Mouse (Mus musculus) embryonic facial prominence, embryonic 15.5 days (tissue): Measurements from ENCODE around the gene Pgam1. TPM values are rescaled to one million over a fixed set of nuclear protein-coding genes. Genes with fewer than 3 reads are reported as not detected.

Experiments
- ATAC-seq: fragments of 200-750 bp; cut with Nextera tagmentation; 2 replicates; pipeline ENCODE4 v1.8.0; 2017; ENCODE audit warnings: low read depth, moderate TSS enrichment; ENCODE audit not compliant: insufficient number of reproducible peaks, low FRiP score, low TSS enrichment
- H3K27ac ChIP-seq: fragments of 300-500 bp; sonication (generic); replicated peaks from 2 replicates; pipeline ENCODE4 v1.5.1; 2015; ENCODE audit warnings: mild to moderate bottlenecking, inconsistent platforms
- H3K27me3 ChIP-seq: fragments of 300-500 bp; sonication (generic); 2 replicates; pipeline ENCODE4 v1.6.1; 2015; ENCODE audit warnings: inconsistent platforms
- H3K36me3 ChIP-seq: fragments of 300-500 bp; sonication (generic); 2 replicates; pipeline ENCODE4 v1.6.1; 2015; ENCODE audit warnings: mild to moderate bottlenecking, inconsistent platforms
- H3K4me1 ChIP-seq: fragments of 300-500 bp; sonication (generic); 2 replicates; pipeline ENCODE4 v1.6.1; 2015; ENCODE audit warnings: inconsistent platforms
- H3K4me2 ChIP-seq: fragments of 300-500 bp; sonication (generic); replicated peaks from 2 replicates; pipeline ENCODE4 v1.6.1; 2015; ENCODE audit warnings: mild to moderate bottlenecking, inconsistent platforms
- H3K4me3 ChIP-seq: fragments of 300-500 bp; sonication (generic); replicated peaks from 2 replicates; pipeline ENCODE4 v1.5.1; 2015; ENCODE audit warnings: mild to moderate bottlenecking, inconsistent platforms
- H3K9ac ChIP-seq: fragments of 300-500 bp; sonication (generic); 2 replicates; pipeline ENCODE4 v1.6.1; 2015; ENCODE audit warnings: inconsistent platforms
- H3K9me3 ChIP-seq: fragments of 300-500 bp; sonication (generic); replicated peaks from 2 replicates; pipeline ENCODE4 v1.6.1; 2016; ENCODE audit warnings: inconsistent platforms
- WGBS: fragments of 180-500 bp; shearing (Covaris S2); methylation state at CpG from one replicate; pipeline ENCODE4 v1.1.7; 2015; 5-methylcytosine and 5-hydroxymethylcytosine counted together
- polyA plus RNA-seq: library from polyadenylated mRNA; unstranded; fragments of >200 nt; fragmentation: Nextera tagmentation; extraction: Ambion mirVana; gene quantifications from 2 replicates; pipeline ENCODE4 v1.2.1, GENCODE M21; 2015

The Pgam1 gene
- polyA plus RNA-seq, 1 experiment from 2014 or later: 639 TPM

DNA sequence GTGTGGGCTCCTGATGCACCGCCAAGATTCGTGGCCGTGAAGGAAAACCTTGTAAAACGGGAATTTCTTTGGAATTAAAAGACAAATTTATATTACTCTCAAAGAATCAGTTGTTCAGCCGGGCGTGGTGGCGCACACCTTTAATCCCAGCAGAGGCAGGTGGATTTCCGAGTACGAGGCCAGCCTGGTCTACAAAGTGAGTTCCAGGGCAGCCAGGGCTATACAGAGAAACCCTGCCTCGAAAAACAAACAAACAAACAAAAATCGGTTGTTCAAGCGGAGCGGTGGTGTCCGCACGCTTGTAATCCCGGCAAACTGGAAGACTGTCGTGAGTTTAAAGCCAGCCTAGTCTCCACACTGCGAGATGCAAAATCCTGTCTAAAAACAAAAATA lies 15.4 kb upstream of the Pgam1 start:
- Histone ChIP-seq H3K27me3 (no peaks in the 10 kb centered on the region), H3K36me3 (peaks cover 6% of the 10 kb centered on the region), H3K27ac (no peak overlapping the region), H3K9ac (peak overlapping the region; percentile 41; the same call in 1 of the 2 replicates), H3K4me3 (peak overlapping the region; percentile 71), H3K4me1 (peaks cover 17% of the 10 kb centered on the region), H3K9me3 (no peaks in the 10 kb centered on the region), H3K4me2 (peak overlapping the region; percentile 78)
- WGBS: 19% methylated on average over 18 of the region's 18 CpGs
- ATAC-seq: no peak

DNA sequence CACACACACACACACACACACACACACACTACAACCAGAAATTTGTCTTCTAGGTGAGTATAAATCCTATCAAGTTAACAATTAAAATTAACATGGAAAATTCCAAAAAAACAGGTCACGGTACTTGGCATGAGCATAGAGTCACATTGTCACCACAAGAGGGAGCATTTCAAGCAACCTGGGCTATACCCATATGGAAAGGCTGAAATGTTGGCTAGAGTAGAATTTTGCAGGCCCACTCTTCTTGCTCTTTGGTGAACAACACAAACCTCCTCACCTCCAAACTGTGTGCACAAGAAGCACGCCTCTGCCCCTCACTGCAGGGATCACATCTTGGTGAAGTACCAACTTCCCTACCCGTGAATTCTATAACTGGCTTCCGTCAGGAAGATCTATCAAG lies 12.9 kb upstream of the Pgam1 start:
- no peak overlapping the region for H3K4me2 ChIP-seq
- H3K9me3 ChIP-seq: no peaks in the 10 kb centered on the region
- H3K4me1 ChIP-seq: peaks cover 17% of the 10 kb centered on the region
- no peaks in the 10 kb centered on the region for H3K27me3 ChIP-seq
- H3K36me3 ChIP-seq: no peaks in the 10 kb centered on the region
- no peak overlapping the region for H3K4me3 ChIP-seq
- no peak for ATAC-seq
- H3K9ac ChIP-seq: no peak overlapping the region
- WGBS: 47% methylated on average over 4 of the region's 4 CpGs
- H3K27ac ChIP-seq: no peak overlapping the region

DNA sequence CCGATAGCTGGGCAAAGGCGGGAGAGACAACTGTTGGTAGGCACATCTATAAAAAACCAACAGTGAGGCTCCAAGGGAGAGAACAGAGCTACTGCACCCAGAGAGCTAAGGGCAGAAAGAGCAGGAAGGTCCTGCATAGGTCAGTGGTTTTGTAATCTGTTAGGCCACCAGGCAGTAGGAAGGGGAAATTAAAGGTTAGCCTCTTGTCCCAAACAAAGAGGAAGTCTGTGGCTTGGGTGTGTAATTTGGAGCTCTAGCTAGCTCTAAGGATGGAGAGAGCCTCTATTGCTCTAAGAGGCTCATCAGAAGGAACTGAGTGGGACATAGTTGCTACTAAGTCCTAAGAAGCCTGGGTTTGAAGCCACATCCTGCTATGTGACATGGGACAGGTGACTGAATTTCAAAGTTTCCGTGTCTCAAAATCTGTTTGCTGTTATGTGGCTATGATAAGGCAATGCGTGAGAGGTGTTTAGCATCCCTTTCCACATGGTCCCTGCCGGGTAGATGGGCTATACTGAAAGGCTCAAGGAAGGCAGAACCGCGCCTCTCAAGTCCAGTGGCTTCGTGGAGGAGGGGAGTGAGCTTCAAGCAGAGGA lies 11.1 kb upstream of the Pgam1 start:
- Histone ChIP-seq H3K36me3 (no peaks in the 10 kb centered on the region), H3K4me2 (no peak overlapping the region), H3K9ac (no peak overlapping the region), H3K4me3 (no peak overlapping the region), H3K27me3 (no peaks in the 10 kb centered on the region), H3K9me3 (no peaks in the 10 kb centered on the region), H3K4me1 (peaks cover 5% of the 10 kb centered on the region; the same call in 1 of the 2 replicates), H3K27ac (no peak overlapping the region)
- 81% methylated on average over 8 of the region's 8 CpGs for WGBS
- ATAC-seq: no peak

DNA sequence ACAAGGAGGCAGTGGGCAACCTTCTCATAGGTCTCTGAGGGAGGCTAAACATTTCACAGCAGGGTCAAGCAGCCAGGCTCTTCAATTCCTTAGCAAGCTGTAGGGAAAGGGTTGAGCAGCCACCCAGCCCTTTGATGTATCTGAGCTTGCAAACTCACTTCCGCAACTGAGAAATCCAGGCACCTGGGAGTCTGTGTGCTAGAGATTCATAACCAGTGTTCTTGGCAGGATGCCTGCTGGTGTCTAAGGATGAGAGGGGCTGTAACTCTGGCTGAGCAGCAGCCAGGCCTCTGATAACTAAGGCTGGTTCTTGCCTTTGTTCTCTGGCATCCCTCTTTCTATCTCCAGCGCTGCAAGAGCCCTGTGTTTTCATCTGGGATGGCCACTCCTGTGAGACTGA lies 10.0 kb upstream of the Pgam1 start:
- Histone ChIP-seq H3K4me1 (no peaks in the 10 kb centered on the region), H3K9me3 (no peaks in the 10 kb centered on the region), H3K4me2 (no peak overlapping the region), H3K27ac (no peak overlapping the region), H3K36me3 (no peaks in the 10 kb centered on the region), H3K9ac (no peak overlapping the region), H3K4me3 (no peak overlapping the region), H3K27me3 (no peaks in the 10 kb centered on the region)
- ATAC-seq: no peak
- WGBS: 39% methylated on average over 2 of the region's 2 CpGs

DNA sequence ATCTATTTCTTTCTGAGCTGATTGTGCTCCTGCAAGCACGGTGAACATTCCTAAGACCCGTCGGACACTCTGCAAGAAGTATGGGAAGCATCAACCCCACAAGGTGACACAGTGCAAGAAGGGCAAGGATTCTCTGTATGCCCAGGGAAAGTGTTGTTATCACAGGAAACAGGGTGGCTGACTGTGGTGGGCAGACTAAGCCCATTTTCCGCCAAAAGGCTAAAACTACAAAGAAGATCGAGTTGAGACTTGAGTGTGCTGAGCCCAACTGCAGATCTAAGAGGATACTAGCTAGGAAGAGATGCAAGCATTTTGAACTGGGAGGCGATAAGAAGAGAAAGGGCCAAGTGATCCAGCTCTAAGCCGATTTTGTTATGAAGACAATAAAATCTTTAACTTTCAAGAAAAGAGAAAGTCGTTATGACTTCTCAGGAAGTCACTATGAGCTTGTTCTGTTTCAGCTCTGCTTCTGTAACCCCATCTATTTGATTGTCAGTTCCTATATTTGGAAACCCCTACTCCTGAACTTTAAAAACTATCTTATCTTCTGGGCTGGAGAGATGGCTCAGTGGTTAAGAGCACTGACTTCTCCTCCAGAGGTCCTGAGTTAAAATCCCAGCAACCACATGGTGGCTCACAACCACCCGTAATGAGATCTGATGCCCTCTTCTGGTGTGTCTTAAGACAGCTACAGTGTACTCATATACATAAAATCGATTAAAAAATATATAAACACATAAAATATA lies 8.7 kb upstream of the Pgam1 start:
- no peak overlapping the region for H3K27ac ChIP-seq
- H3K9me3 ChIP-seq: no peaks in the 10 kb centered on the region
- ATAC-seq: no peak
- H3K4me3 ChIP-seq: no peak overlapping the region
- H3K27me3 ChIP-seq: no peaks in the 10 kb centered on the region
- no peak overlapping the region for H3K4me2 ChIP-seq
- no peaks in the 10 kb centered on the region for H3K36me3 ChIP-seq
- H3K4me1 ChIP-seq: no peaks in the 10 kb centered on the region; the same call in 1 of the 2 replicates
- 80% methylated on average over 10 of the region's 10 CpGs for WGBS
- H3K9ac ChIP-seq: no peak overlapping the region

DNA sequence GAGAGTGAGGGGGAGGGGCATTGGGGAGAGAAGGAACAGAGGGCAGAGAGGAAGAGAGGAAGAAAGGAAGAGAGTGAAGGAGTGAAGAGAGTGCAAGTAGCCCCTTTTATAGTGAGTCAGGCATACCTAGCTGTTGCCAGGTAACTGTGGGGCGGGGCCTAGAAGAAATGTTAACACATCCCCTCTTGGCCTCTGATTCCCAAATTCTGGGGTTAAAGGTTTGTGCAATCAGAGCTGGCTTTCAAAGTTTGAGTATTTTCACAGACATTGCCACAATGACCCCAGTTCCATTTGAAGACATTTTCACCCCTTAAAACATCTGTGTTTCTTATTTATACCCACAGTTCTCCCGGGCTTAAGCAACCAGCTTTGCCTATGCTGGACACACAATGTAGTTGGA lies 6.5 kb upstream of the Pgam1 start:
- no peak for ATAC-seq
- Histone ChIP-seq H3K4me3 (no peak overlapping the region), H3K4me1 (no peaks in the 10 kb centered on the region; the same call in 1 of the 2 replicates), H3K27me3 (no peaks in the 10 kb centered on the region), H3K9ac (no peak overlapping the region), H3K4me2 (no peak overlapping the region), H3K9me3 (no peaks in the 10 kb centered on the region), H3K27ac (no peak overlapping the region), H3K36me3 (no peaks in the 10 kb centered on the region)
- 82% methylated on average over 2 of the region's 2 CpGs for WGBS

DNA sequence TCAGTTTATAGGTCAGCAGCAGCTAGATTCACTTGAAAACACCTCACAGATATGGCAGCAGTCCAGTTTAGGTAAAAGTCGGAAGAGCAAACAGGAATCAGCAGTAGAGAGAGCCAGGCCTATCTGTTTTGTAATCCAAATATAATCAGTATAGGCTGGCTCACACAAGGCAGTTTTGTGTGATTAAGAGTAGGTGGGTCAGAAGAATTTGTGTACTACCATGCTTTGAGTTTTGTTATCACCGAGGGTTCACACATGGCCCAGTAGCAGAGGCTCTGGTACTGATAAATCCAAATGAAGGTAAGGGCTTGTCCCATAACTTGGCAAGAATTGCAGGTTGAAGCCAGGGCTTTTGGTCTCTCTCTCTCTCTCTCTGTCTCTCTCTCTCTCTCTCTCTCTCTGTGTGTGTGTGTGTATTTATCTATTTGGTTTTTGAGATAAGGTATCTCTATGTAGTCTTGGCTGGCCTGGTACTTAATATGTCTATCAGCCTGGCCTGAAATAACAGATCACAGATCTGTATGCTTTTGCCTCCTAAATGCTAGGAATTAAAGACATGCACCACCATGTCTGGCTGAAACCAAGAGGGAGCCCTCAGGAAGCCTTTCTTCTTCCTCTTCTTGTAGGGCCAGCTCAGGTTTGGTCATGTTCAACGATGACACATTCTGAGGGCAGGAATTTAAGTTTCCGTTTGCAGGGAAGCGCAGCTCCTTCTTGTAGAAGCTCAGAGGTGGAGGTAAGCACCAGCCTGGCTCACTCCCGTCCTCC lies 5.2 kb upstream of the Pgam1 start:
- Histone ChIP-seq H3K27ac (0 out of 2 replicates have a peak overlapping the region, but pooled peaks have one; percentile 3), H3K4me3 (no peak overlapping the region), H3K27me3 (no peaks in the 10 kb centered on the region), H3K9me3 (no peaks in the 10 kb centered on the region), H3K4me1 (no peaks in the 10 kb centered on the region; the same call in 1 of the 2 replicates), H3K9ac (no peak overlapping the region), H3K4me2 (no peak overlapping the region), H3K36me3 (no peaks in the 10 kb centered on the region)
- no peak for ATAC-seq
- WGBS: 59% methylated on average over 6 of the region's 6 CpGs

DNA sequence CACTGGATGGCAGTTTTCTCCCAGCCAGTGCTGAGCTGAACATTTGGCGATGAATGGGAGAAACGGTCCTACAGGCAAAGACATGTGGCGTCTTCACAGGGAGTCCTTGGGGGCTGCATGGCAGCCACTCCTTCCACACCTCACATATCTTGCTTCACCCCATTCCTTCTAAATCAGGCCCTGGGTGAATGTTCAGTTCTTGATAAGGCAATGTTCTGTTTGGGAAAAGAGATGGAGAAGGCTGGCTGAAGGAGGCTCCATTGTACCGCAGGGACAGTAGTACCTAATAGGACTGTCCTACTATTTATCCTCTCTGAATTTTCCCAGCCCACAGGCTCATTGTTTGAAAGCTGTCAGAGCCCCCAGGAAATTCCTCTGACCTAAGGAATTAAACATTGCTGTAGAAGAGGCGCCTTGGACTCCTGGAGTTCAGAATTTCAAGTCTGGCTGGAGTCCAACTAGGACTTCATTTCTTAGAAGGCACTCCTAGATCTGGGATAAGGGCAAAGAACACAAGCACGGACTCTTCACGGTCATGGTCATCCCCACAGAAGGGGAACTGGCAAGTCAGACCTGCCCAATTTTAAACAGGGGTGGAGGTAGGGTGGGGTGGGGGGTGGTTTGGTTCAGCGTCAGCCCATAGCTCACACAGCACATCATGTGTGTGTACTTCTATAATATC lies 4.5 kb upstream of the Pgam1 start:
- WGBS: 43% methylated on average over 8 of the region's 8 CpGs
- no peak for ATAC-seq
- no peak overlapping the region for H3K9ac ChIP-seq
- no peaks in the 10 kb centered on the region for H3K36me3 ChIP-seq
- H3K4me1 ChIP-seq: no peaks in the 10 kb centered on the region; the same call in 1 of the 2 replicates
- H3K9me3 ChIP-seq: no peaks in the 10 kb centered on the region
- no peak overlapping the region for H3K4me2 ChIP-seq
- H3K27ac ChIP-seq: 0 out of 2 replicates have a peak overlapping the region, but pooled peaks have one; percentile 3
- no peak overlapping the region for H3K4me3 ChIP-seq
- no peaks in the 10 kb centered on the region for H3K27me3 ChIP-seq

DNA sequence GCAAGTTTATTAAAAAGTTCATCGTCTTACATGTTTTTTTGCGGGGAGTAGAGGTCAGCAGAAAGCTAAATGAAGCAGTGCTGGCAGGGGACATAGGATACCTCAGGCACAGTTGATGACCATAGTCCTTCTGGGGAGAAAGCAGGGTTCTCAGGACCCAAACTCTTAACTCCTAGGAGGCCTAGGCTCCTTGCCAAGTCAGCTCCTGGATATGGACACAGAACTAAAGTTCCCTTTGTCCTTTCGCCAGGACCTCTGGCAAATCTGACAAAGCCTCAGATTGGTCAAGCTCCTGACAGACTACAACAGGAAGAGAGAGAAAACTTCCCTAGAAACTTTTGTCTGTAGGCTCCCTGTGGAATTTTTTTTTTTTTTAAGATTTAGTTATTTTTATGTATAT lies 3.0 kb upstream of the Pgam1 start:
- no peak overlapping the region for H3K27ac ChIP-seq
- H3K27me3 ChIP-seq: no peaks in the 10 kb centered on the region
- WGBS: 90% methylated on average over 3 of the region's 3 CpGs
- H3K9me3 ChIP-seq: no peaks in the 10 kb centered on the region
- no peak overlapping the region for H3K9ac ChIP-seq
- peaks cover 11% of the 10 kb centered on the region for H3K4me1 ChIP-seq
- no peak for ATAC-seq
- no peak overlapping the region for H3K4me3 ChIP-seq
- H3K36me3 ChIP-seq: no peaks in the 10 kb centered on the region
- no peak overlapping the region for H3K4me2 ChIP-seq

DNA sequence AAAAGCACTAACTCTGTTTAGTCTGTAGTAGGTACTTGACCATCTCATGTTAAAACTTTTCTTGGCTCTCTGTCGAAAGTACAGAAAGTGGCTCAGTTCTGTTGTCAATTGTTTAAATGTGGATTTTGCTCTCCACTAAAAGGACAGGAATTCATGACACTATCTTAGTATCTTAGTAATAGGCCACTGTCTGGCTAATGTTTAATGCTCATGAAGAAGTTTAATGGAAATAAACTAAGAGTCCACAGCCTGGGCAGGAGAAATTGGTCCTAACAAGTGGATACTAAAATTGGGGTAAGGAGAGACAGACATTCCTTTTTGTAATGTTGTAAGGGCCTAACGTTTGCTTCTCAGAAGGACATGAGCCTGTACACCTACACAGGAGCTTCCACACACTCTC lies 1.3 kb upstream of the Pgam1 start:
- H3K9me3 ChIP-seq: no peaks in the 10 kb centered on the region
- ATAC-seq: no peak
- 81% methylated on average over 2 of the region's 2 CpGs for WGBS

More for the DNA sequence above, 1.3 kb upstream of the Pgam1 start:
- H3K9ac ChIP-seq: no peak overlapping the region
- no peaks in the 10 kb centered on the region for H3K27me3 ChIP-seq
- H3K27ac ChIP-seq: no peak overlapping the region
- H3K4me2 ChIP-seq: no peak overlapping the region
- peaks cover 25% of the 10 kb centered on the region for H3K4me1 ChIP-seq
- H3K36me3 ChIP-seq: no peaks in the 10 kb centered on the region
- no peak overlapping the region for H3K4me3 ChIP-seq
